Mouse (Mus musculus) megakaryocyte-erythroid progenitor cell, adult 5-6 weeks (primary cell): ENCODE measurements around the gene Irx4. TPM values are rescaled to one million over a fixed set of nuclear protein-coding genes. Genes with fewer than 3 reads are reported as not detected.

Experiments used
- ATAC-seq: replicated peaks from 2 replicates; pipeline ENCODE4 v1.8.0; 2016; ENCODE audit warnings: mild to moderate bottlenecking, inconsistent platforms; ENCODE audit not compliant: severe bottlenecking, poor library complexity, low FRiP score, low TSS enrichment
- total RNA-seq, 2 experiments: library from RNA; stranded (forward) in 1 of 2; stranded (reverse) in 1 of 2; fragments of 200-1000, 215-1000 nt in 1 of 2; fragments of >200 nt in 1 of 2; fragmentation: Nextera tagmentation in 1 of 2; gene quantifications; 2 replicates each; pipeline ENCODE4 v1.2.3; 2014 to 2017

The Irx4 gene
- total RNA-seq, 2 experiments from 2014 or later: not detected

GRCm38 (mm10) chr13:73268702-73269101 lies 8.4 kb downstream of the Irx4 start:
- no peak; the same call in 1 of the 2 replicates for ATAC-seq

- no peak for ATAC-seq
Measured at GRCm38 (mm10) chr13:73269251-73269650, 9.0 kb downstream of the Irx4 start.

GRCm38 (mm10) chr13:73269891-73270290 lies 9.6 kb downstream of the Irx4 start:
- no peak for ATAC-seq

- no peak for ATAC-seq
Measured at GRCm38 (mm10) chr13:73270451-73271081, 10.3 kb downstream of the Irx4 start.

GRCm38 (mm10) chr13:73271336-73272242 lies 11.3 kb downstream of the Irx4 start:
- ATAC-seq: no peak

GRCm38 (mm10) chr13:73272794-73273282 lies 12.6 kb downstream of the Irx4 start:
- ATAC-seq: no peak

GRCm38 (mm10) chr13:73273536-73273935 lies 13.3 kb downstream of the Irx4 start:
- no peak for ATAC-seq

- ATAC-seq: no peak
Measured at GRCm38 (mm10) chr13:73277361-73277760, 17.1 kb downstream of the Irx4 start.

- ATAC-seq: no peak
Measured at GRCm38 (mm10) chr13:73277797-73278196, 17.5 kb downstream of the Irx4 start.

GRCm38 (mm10) chr13:73279196-73279595 lies 18.9 kb downstream of the Irx4 start:
- no peak for ATAC-seq

- no peak for ATAC-seq
Measured at GRCm38 (mm10) chr13:73282407-73282806, 22.1 kb downstream of the Irx4 start.

- no peak for ATAC-seq
Measured at GRCm38 (mm10) chr13:73283534-73283933, 23.3 kb downstream of the Irx4 start.

GRCm38 (mm10) chr13:73290206-73290605 lies 29.9 kb downstream of the Irx4 start:
- ATAC-seq: no peak

GRCm38 (mm10) chr13:73291102-73291501 lies 30.8 kb downstream of the Irx4 start:
- ATAC-seq: no peak

GRCm38 (mm10) chr13:73298717-73299116 lies 38.4 kb downstream of the Irx4 start:
- no peak for ATAC-seq

- no peak for ATAC-seq
Measured at GRCm38 (mm10) chr13:73299322-73299721, 39.0 kb downstream of the Irx4 start.

GRCm38 (mm10) chr13:73304729-73305128 lies 44.5 kb downstream of the Irx4 start:
- no peak for ATAC-seq

- no peak for ATAC-seq
Measured at GRCm38 (mm10) chr13:73305398-73306084, 45.3 kb downstream of the Irx4 start.

GRCm38 (mm10) chr13:73306085-73306410 lies 45.8 kb downstream of the Irx4 start:
- no peak for ATAC-seq

- ATAC-seq: no peak
Measured at GRCm38 (mm10) chr13:73306430-73306829, 46.2 kb downstream of the Irx4 start.
